Mouse (Mus musculus): ENCODE measurements around the gene Ccdc73. TPM values are rescaled to one million over a fixed set of nuclear protein-coding genes. Genes with fewer than 3 reads are reported as not detected.

Ccdc73 gene
- polyA plus RNA-seq, 2 experiments, result 4.5 to 7.1 TPM

DNA sequence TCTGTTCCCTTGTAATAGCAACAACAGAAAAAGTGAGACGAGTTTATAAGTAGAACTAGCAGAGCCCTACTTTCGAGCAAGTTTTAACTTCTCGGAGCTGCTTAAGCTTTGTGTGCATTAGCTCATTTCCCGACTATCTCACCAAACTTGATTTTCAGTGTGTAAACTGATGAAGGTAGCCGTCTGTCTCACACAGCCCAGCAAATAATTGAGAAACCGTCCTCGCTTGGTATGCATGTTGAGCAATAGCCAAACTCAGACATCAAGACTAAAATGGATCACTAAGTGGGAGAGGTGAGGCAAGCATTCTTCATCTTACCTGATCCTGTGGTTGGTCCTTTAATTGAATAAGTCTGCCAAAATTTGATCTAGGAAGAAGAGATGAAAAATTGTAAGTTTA lies 25.9 kb upstream of the Ccdc73 start:
- no peak for TF ChIP-seq POLR2A (IDR thresholded peaks at IDR 0.05; ENCODE audit: borderline replicate concordance, extremely low read depth, insufficient read depth, insufficient read length)
- no peak for ATAC-seq (ENCODE audit: low FRiP score, low read depth)

DNA sequence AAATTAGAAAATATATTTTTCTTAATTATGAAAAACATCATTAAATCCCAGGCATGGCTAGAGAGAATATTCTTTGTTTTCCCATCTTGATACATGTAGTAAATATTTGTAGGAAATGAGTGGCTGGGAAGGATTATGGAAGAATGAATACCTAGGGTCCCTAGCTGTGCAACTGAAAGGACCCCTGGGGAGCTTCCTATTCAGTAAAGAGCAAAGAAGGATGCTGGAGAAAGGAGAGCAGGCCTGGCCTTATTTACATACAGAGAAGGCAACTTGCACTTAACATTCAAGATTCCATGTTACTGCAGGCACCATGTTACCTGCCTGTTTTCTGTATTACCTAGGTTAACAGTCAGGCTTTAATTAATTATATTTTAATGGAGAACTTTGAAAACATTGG lies 25.0 kb upstream of the Ccdc73 start:
- Histone ChIP-seq H3K4me1 (ENCODE audit: control insufficient read depth, insufficient read depth, low read length) (peaks cover 4% of the 10 kb centered on the region; the same call in 1 of the 2 replicates), H3K4me3 (replicated peaks; ENCODE audit: low read length) (no peak overlapping the region), H3K9me3 (ENCODE audit: control insufficient read depth, low read length) (0 out of 2 replicates have a peak, but pooled peaks cover 3% of the 10 kb centered on the region), H3K27me3 (ENCODE audit: control insufficient read depth, insufficient read depth, low read length) (no peaks in the 10 kb centered on the region), H3K27ac (replicated peaks; ENCODE audit: low read depth, low read length) (no peak overlapping the region), H3K9ac (ENCODE audit: low read depth, low read length, severe bottlenecking) (no peak overlapping the region), H3K36me3 (ENCODE audit: control insufficient read depth, insufficient read depth, low read length) (no peaks in the 10 kb centered on the region), H3K4me2 (replicated peaks; ENCODE audit: low read depth, low read length, severe bottlenecking) (no peak overlapping the region)
- DNase-seq (ENCODE audit: low spot score) (no peak), ATAC-seq (ENCODE audit: low FRiP score, low read depth) (no peak)
- no peak for TF ChIP-seq POLR2A (IDR thresholded peaks at IDR 0.05; ENCODE audit: borderline replicate concordance, extremely low read depth, insufficient read depth, insufficient read length)

More for the DNA sequence above, 25.9 kb upstream of the Ccdc73 start:
- no peak overlapping the region for H3K4me3 ChIP-seq (replicated peaks; ENCODE audit: low read length)
- H3K27ac ChIP-seq (replicated peaks; ENCODE audit: low read depth, low read length), result no peak overlapping the region
- H3K9me3 ChIP-seq (ENCODE audit: control insufficient read depth, low read length), result 0 out of 2 replicates have a peak, but pooled peaks cover 3% of the 10 kb centered on the region
- 82% methylated on average over 7 of the region's 7 CpGs for WGBS
- H3K9ac ChIP-seq (ENCODE audit: low read depth, low read length, severe bottlenecking), result no peak overlapping the region
- H3K4me1 ChIP-seq (ENCODE audit: control insufficient read depth, insufficient read depth, low read length), result peaks cover under 1% of the 10 kb centered on the region; the same call in 1 of the 2 replicates
- no peaks in the 10 kb centered on the region for H3K27me3 ChIP-seq (ENCODE audit: control insufficient read depth, insufficient read depth, low read length)
- H3K36me3 ChIP-seq (ENCODE audit: control insufficient read depth, insufficient read depth, low read length), result no peaks in the 10 kb centered on the region
- no peak for DNase-seq (ENCODE audit: low spot score)
- H3K4me2 ChIP-seq (replicated peaks; ENCODE audit: low read depth, low read length, severe bottlenecking), result no peak overlapping the region

DNA sequence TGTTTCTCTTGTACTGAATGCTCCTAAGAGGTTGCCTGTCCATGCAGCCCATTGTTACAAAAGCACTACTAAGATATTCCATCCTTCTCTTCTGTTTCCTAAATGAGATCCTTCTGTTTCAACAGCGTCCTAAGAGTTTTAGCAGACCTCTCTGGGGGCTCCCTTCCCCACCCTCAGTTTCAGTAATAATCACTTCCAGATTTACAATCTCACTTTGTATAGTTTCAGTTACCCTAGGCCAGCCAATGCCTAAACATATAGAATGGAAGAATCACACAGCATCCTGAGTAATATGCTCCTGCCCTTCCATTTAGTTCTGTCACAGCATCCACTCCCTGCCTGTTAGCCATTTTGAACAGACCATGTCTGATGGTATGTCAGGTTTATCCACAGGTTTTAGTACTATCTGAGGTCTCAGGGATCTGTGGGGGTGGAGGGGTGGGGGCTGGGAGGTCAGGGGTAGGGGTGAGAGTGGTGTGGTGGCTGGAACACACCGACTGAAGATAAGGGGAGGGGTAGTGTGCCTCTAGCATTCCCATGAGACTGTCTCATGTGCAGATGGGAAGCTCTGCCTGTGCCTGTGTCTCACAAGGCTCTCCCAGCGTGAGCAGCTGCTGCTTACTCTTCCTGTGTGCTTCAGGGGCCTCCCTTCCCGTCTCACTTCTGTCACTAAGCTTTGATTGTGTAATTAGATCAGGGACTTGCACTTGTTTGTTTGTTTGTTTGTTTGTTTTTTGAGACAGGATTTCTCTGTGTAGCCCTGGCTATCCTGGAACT lies 20.8 kb upstream of the Ccdc73 start:
- no peak for TF ChIP-seq POLR2A (IDR thresholded peaks at IDR 0.05; ENCODE audit: borderline replicate concordance, extremely low read depth, insufficient read depth, insufficient read length)
- no peak overlapping the region for H3K4me2 ChIP-seq (replicated peaks; ENCODE audit: low read depth, low read length, severe bottlenecking)
- H3K4me3 ChIP-seq (replicated peaks; ENCODE audit: low read length), result no peak overlapping the region
- WGBS, result 19% methylated on average over 4 of the region's 4 CpGs
- H3K4me1 ChIP-seq (ENCODE audit: control insufficient read depth, insufficient read depth, low read length), result peaks cover 4% of the 10 kb centered on the region; the same call in 1 of the 2 replicates
- H3K9me3 ChIP-seq (ENCODE audit: control insufficient read depth, low read length), result no peaks in the 10 kb centered on the region
- H3K27ac ChIP-seq (replicated peaks; ENCODE audit: low read depth, low read length), result no peak overlapping the region
- peaks cover 14% of the 10 kb centered on the region; the same call in 1 of the 2 replicates for H3K27me3 ChIP-seq (ENCODE audit: control insufficient read depth, insufficient read depth, low read length)
- ATAC-seq (ENCODE audit: low FRiP score, low read depth), result peak; percentile 2; the same call in 1 of the 2 replicates
- no peaks in the 10 kb centered on the region for H3K36me3 ChIP-seq (ENCODE audit: control insufficient read depth, insufficient read depth, low read length)
- no peak overlapping the region for H3K9ac ChIP-seq (ENCODE audit: low read depth, low read length, severe bottlenecking)
- peak; percentile 7 for DNase-seq (ENCODE audit: low spot score)

DNA sequence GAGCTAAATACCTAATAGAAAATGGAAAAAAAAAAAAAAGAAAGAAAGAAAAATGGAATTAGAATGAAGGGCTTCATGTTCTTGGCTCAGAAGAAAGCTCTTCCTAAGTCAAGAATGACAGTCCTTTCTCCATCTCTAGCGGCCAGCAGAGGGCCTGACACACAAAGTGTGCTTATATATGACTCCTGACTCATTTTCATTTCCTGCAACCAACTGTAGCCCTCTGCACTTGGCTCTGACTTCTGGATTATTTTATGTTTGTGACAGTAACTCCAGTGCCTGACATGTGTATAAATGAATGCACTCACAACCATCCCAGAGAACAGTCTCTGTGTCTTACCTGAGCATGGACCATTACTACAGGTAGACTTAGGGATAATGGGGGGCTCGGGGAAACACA lies 20.0 kb upstream of the Ccdc73 start:
- Histone ChIP-seq H3K4me2 (replicated peaks; ENCODE audit: low read depth, low read length, severe bottlenecking) (no peak overlapping the region), H3K9ac (ENCODE audit: low read depth, low read length, severe bottlenecking) (no peak overlapping the region), H3K27me3 (ENCODE audit: control insufficient read depth, insufficient read depth, low read length) (peaks cover 14% of the 10 kb centered on the region; the same call in 1 of the 2 replicates), H3K4me1 (ENCODE audit: control insufficient read depth, insufficient read depth, low read length) (peaks cover 4% of the 10 kb centered on the region; the same call in 1 of the 2 replicates), H3K27ac (replicated peaks; ENCODE audit: low read depth, low read length) (no peak overlapping the region), H3K9me3 (ENCODE audit: control insufficient read depth, low read length) (no peaks in the 10 kb centered on the region), H3K4me3 (replicated peaks; ENCODE audit: low read length) (no peak overlapping the region), H3K36me3 (ENCODE audit: control insufficient read depth, insufficient read depth, low read length) (no peaks in the 10 kb centered on the region)
- DNase-seq (ENCODE audit: low spot score), result peak; percentile 44
- 45% methylated on average over 2 of the region's 2 CpGs for WGBS
- ATAC-seq (ENCODE audit: low FRiP score, low read depth), result no peak
- no peak for TF ChIP-seq POLR2A (IDR thresholded peaks at IDR 0.05; ENCODE audit: borderline replicate concordance, extremely low read depth, insufficient read depth, insufficient read length)

DNA sequence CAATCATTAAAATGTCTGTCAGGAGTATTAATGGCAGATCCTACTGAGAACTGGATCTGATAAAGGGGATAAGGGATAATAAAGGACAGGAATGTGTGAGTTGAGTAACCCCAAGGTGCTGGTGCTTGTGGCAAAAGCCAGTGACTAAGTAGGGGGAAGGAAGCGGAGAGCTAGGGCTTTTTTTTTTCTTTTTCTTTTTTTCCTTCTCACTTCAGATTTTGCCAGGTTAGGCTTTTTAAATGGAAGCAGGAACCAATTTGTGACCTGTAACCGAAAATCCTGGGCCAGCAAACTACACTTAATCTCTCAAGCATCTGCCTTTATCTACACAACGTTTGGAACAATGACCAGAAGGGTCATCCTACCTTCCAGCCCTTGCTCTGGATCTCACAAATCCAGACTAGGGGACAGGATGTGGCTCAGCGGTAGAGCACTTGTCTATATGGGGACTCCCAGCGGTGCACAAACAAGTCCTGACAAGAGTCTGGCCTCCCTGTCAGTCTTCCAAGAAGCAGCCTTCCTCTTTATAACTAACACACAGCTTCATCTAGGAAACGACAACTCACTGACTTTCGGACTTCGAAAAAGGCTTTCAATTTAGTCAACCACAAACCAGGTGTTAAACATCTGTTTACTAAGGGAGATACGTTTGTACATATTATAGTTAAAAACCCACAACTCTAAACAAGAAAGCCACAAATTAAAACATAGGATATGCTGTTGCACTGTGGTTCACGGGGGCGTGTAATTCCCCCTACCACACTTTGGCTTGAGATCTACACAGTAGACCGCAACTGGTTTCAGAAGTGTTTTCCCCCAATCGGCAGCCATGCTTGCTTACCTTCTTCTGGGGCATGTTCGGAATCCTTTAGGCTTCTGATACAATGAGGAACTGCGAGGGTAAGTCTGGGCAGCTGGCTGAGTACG lies 19.1 kb upstream of the Ccdc73 start:
- Histone ChIP-seq H3K9me3 (ENCODE audit: control insufficient read depth, low read length) (no peaks in the 10 kb centered on the region), H3K4me1 (ENCODE audit: control insufficient read depth, insufficient read depth, low read length) (peaks cover 4% of the 10 kb centered on the region; the same call in 1 of the 2 replicates), H3K36me3 (ENCODE audit: control insufficient read depth, insufficient read depth, low read length) (no peaks in the 10 kb centered on the region), H3K9ac (ENCODE audit: low read depth, low read length, severe bottlenecking) (no peak overlapping the region), H3K27me3 (ENCODE audit: control insufficient read depth, insufficient read depth, low read length) (peaks cover 14% of the 10 kb centered on the region; the same call in 1 of the 2 replicates), H3K4me3 (replicated peaks; ENCODE audit: low read length) (peak overlapping the region; percentile 48), H3K4me2 (replicated peaks; ENCODE audit: low read depth, low read length, severe bottlenecking) (peak overlapping the region; percentile 100), H3K27ac (replicated peaks; ENCODE audit: low read depth, low read length) (no peak overlapping the region)
- 24% methylated on average over 16 of the region's 16 CpGs for WGBS
- no peak for TF ChIP-seq POLR2A (IDR thresholded peaks at IDR 0.05; ENCODE audit: borderline replicate concordance, extremely low read depth, insufficient read depth, insufficient read length)
- no peak for ATAC-seq (ENCODE audit: low FRiP score, low read depth)
- no peak for DNase-seq (ENCODE audit: low spot score)

All from limb, embryonic 14.5 days (tissue).